Mouse (Mus musculus) embryonic fibroblast, embryonic 13.5 days (primary cell): ENCODE results near the gene Msl3.
"Not testable (repeated sequence)": the region's sequence is repeated elsewhere in the genome, so short reads cannot be mapped to it uniquely, and the experiment has no call there.

Source experiments
- CTCF ChIP-seq: IDR thresholded peaks from 2 replicates; pipeline ENCODE4 v1.5.1; 2011; ENCODE audit warnings: mild to moderate bottlenecking, control low read depth, low read length, moderate library complexity, borderline replicate concordance; ENCODE audit not compliant: insufficient read depth
- POLR2A ChIP-seq: IDR thresholded peaks from 2 replicates; pipeline ENCODE4 v1.6.1; 2011; ENCODE audit warnings: low read depth, mild to moderate bottlenecking, control low read depth, low read length, moderate library complexity

DNA sequence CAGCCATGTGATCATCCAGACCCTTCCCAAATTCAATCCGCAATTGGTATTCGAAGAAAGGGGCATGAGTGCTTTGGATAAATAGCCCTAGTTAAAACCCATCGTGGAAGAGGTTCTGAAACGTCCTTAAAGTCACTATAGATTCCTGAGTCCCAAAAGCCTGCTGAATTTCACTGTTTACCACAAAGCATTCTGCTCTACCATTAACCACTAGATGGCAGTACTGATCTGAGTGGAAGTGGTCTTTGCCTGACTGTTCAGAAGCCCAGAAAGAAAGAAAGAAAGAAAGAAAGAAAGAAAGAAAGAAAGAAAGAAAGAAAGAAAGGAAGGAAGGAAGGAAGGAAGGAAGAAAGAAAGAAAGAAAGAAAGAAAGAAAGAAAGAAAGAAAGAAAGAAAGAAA, 13.9 kb downstream of the Msl3 start:
- TF ChIP-seq CTCF, POLR2A: not testable (repeated sequence)
